Mouse (Mus musculus): ENCODE data around the gene Nr2f6. TPM values are rescaled to one million over a fixed set of nuclear protein-coding genes. Genes with fewer than 3 reads are reported as not detected.

Gene Nr2f6
- total RNA-seq, 2 experiments from 2014 or later = 42.6 to 46.2 TPM

DNA sequence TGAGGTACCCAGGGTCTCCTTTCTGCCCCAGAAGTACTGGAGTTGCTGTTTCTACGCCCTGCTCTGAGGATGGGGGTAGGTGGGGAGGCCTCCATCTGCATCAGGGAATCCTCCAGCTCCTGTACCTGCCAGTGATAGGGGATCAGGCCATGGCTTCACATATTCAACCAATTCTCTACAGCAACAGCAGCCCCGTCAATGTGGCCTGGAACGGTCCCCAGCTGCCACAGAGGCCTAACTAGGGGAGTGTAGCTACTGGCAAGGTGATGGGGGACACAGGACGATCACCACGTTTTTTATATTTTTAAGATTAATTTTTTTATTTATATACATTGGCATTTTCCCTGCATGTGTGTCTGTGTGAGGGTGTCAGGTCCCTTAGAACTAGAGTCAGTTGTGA is 10.6 kb upstream of the Nr2f6 start:
- DNase-seq (ENCODE audit: low spot score in 2 of 2) = no peak

DNA sequence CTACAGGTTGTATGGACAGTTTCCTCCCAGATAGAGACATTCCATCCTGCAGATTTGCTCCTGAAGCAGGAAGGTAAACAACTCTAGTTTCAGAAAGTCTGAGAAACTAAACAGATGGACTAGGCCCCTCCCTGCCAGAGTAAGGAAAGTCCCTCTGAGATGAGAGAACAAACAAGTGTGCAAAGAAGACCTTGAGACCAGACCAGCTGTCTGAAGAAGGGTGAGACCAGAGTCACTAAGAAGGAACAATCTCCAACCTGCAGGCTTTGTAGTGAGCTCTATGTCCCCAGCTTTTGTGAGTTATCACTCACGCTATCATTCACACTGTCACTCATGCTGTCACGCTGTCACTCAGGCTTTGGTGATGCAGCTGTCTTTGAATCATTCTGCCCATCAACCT is 9.9 kb upstream of the Nr2f6 start:
- no peak for DNase-seq (ENCODE audit: low spot score in 2 of 2)

DNA sequence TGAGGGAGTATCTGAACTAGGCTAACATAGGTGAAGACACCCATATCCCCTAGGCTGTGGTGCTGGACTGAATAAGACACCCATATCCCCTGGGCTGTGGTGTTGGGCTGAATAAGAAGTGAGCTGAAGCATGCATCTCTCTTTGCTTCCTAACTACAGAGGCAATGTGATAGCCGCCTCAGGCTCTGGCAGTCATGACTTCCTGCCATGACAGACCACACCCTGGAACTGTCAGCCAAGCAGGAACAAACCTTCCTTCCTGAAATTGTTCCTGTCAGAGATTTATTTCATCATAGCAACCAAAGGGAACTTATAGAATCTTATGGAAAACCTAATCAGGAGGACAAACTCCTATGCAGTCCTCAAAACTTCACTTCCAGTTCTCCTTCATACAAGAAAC is 6.5 kb upstream of the Nr2f6 start:
- DNase-seq (ENCODE audit: low spot score in 2 of 2) = no peak

DNA sequence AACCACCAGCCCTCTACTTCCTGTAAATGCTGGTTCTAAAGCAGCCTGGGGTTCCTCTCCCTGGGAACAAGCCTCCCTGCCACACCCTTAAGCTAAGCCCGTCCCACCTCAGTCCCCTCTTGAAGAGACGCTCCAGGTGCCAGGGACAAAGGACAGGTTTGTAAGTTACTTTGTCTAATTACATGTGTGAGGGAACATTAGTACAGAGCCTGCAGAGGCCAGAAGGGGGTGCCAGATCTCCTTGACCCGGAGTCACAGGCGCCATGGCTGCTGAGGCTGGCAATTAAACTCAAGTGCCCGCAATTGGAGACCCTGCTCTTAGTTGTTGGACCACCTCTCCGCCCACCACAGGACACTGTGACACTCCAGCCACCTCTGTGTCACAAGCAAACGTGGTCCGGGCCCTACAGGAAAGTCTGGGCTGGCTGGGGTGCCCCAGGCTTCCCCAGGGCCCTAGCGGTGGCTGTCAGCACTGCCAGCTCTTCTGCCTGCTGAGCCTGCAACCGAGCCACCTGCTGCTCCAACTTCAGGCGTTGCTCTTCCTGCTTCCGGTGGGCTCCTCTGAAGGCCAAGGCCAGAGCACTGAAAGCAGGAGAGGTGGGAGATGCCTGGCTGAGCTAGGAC is 3.6 kb upstream of the Nr2f6 start:
- no peak for DNase-seq (ENCODE audit: low spot score in 2 of 2)

DNA sequence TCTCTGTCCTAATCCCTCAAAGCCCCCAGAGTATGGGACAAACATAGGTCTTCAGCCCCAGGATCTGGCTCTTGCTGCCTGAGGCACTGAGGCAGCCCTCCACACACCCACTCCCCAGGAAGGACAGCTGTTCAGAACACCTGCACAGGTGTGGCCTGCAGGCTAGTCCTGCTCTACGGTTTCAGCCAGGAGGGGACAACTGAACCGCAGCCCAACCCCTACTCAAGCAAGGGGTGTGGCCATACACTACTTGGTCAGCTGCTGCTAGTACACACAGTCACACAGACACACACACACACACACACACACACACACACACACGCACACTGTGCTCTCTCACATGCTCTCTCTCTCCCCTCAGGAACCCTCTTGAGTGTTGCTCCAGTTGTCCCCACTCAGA is 2.1 kb upstream of the Nr2f6 start:
- no peak for DNase-seq (ENCODE audit: low spot score in 2 of 2)

DNA sequence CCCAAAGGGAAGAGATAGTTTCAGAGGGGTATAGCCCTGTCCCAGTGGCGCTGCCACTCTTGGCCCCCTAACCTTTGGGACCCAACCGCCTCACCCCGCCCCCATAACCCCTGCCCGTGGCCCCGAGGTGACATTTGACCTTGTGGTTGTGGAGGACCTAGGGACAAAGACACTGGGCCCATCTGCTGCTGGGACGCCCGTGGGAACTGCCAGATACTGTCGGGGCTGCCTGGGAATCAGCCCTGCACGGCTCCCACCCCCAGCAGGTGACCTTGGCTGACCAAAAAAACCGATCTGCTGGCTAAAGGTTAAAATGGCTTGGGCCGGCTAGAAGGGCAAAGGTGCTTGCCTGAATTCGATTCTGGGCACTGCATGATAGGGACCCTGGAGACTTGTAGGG is 1.6 kb upstream of the Nr2f6 start:
- no peak for DNase-seq (ENCODE audit: low spot score in 2 of 2)

DNA sequence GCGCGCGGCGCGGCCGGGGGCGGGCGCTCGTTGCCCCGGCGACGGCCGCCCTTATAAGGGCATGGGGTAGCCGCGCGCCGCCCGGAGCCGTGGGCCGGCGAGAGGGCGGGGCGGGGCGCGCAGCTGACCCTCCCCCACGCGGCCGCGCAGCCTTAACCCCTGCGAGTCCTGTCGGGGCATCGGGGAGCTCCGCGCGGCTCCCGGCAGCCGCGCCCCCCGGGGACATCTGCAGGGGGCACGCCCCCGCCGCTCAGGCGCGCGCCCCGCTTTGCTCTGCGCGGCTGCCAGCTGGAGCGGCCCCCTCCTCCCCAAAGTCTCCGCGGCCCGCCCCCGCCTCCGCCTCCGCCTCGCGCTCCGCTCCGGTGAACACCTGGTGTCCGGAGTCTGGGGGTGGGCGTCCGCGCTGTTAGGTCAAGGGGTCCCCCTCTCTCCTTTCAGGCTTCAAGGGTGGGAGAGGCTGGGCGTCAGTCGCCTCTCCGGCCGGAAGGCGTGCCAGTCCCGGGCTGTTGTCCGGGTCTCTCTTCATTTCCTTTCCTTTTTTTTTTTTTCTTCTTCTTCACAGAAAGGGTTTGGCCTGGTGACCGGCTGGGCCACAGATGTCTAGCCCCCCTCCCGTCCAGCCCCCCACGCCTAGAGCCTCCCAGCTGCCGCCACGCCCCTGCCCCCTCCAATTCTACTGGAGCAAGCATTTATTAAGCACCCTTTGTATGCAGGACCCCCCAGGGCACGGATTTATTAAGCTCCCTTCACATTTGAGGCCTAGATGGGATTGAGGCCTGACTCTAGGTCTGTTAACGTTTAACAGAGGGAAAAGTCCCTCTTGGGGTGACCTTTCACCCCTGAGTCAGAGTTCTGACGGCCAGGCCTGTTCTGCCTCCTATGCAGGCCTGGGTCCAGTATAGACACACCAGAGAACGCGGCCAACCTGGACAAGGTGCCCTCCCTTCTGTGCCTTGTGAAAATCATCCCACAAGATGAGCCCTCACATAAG is 506 bp upstream of the Nr2f6 start:
- DNase-seq (ENCODE audit: low spot score in 2 of 2) = peak; percentile 53 to 74

DNA sequence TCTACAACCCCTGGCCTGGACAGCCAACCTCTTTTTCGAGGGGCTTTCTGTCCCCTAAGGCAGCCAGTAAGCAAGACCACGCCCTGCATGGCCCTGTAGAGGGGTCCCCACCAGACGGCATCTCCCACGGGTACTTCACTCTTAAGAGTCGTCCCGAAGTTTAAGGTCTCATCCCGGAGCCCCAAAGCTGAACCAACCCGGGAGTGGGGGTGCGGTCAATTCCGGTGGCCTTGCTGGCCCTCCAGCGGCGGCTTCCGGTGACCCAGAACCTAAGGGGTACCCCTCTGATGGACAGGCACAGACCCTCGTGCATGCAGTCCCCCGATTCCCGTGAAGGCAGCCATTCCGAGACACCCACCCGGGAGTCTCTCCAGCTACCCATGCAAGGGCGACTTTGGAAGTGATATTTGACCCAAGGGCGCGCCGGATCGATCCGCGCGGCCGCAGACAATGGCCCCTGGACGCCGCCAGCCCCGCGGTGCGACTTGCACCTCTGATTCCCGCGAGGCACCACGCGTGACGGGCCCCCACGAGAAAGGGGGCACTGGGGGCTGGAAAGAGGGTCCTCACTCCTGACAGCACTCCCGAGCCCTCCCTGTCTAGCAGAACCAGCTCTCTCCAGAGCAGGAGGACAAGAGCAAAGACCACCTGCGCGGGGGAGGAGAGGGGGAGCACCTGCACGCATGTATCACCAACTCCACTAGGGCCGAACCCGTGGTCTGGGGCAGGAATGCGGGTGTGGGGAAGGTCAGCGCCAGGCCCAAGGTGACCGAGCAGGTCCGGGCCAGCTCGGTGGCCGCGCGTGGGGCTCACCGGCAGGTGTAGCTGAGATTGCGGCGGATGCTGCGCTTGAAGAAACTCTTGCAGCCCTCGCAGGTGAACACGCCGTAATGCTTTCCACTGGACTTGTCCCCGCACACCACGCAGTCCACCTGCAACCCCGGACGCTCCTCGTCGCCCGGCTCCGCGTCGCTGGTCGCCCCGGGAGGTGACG is 1.3 kb downstream of the Nr2f6 start:
- DNase-seq (ENCODE audit: low spot score in 2 of 2) = no peak

DNA sequence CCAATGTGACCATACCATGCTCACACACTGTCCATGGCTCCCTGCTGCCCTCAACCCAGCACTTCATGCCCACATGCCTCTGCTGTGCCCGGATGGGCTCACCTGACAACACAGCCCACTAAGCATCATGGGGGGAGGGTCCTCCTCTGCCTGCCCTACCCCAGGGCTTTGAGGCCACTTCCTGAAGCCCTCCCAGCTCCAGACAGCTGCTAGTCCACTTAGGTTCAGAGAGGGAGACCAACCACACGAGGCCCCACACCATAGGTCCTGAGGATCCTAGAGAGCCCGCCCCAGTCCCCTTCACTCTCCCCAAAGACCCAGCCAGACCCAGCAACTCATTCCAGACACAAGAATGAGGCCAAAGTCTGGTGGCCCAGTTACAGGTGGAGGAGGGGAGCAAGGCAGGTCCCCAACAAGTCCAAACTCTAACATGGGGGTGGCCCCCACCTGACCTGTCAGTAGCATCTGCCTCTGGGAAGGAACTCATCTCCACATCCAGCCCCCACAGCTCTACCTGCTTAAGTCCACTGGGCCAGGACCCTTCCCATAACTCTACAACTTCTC is 2.2 kb downstream of the Nr2f6 start:
- DNase-seq (ENCODE audit: low spot score in 2 of 2) = no peak

DNA sequence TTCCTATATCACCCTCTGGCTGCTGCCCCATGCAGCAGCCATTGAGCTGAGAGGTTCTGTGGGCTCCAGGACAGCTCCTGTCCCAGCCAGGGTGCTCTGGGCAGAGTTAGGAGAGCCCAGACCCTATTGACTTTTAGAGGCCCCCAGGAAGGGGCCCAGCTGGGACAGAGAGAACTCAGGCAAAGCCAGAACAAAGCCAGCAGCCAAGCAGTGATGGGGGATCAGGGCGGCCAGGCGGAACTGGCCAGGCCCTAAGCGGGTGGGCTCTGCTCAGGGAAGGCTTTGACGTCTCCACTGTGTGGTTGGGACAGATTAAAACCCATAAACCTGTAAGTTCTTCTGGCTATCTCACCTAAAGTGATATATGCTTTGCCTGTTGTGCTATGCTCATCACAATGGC is 2.8 kb downstream of the Nr2f6 start:
- no peak for DNase-seq (ENCODE audit: low spot score in 2 of 2)

DNA sequence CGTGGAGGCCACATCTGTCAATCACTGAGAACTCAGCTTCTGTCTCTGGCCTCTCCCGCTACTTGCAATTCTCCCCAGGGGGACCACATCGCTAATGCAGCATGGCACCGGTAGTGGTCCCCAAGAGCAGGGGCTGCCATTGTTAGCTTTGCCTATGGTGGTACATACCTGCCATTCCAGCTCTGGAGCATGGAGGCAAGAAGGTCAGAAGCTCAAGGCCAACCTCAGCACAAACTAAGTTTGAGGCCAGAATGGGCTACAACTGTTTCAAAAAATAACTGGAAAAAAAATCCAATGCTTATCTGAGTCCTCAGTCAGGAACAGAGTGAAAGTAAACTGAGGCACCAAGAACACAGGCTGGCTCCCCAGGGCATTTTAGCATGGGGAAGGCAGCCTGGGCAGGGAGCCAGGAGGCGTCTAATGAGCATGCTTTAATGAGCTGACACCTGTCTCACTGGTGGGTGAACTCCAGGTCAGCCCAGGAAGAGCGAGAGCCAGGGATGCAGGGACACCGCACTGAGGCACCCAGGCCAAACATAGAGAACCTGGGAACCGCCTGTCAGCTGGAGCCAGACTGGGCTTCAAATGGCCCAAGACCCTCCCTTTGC is 5.2 kb downstream of the Nr2f6 start:
- DNase-seq (ENCODE audit: low spot score in 2 of 2) = no peak

DNA sequence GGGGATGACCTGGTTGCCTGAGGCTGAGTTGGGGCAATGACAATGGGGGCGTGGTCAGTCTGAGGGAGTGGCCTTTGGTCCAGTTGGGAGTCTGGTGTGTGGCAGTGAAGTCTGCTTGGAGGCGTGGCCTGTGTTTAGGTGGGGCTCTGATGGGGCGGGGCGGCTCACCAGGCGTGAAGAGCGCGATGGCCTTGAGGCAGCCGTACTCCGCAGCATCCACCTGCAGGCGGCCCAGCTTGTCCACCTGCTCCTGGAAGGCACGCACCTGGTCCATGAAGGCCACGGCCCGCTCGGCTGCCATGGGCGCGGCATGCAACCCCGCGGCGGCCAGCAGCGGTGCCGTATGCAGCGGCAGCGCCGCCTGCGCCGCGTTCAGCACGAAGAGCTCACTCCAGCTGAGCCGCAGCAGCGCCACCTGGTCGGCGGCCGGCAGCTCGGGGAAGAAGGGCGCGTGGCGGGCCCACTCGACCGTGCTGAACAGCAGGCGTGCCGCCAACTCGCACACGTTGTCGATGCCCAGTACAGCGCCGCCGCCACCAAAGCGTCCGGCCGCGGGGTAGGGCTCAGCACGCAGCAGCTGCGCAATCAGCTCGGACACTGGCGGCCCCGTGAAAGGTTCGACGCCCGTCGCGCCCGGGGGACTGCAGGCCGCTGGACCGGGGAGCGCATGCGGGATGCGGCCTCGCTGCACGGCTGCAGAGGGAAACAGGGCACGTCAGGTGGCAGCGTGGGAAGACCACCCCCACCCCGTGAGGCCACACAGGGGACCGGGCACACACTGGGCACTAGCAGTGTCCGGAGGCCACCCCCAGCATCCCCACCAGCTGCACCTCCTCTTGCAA is 6.0 kb downstream of the Nr2f6 start:
- peak; percentile 65 to 80 for DNase-seq (ENCODE audit: low spot score in 2 of 2)

DNA sequence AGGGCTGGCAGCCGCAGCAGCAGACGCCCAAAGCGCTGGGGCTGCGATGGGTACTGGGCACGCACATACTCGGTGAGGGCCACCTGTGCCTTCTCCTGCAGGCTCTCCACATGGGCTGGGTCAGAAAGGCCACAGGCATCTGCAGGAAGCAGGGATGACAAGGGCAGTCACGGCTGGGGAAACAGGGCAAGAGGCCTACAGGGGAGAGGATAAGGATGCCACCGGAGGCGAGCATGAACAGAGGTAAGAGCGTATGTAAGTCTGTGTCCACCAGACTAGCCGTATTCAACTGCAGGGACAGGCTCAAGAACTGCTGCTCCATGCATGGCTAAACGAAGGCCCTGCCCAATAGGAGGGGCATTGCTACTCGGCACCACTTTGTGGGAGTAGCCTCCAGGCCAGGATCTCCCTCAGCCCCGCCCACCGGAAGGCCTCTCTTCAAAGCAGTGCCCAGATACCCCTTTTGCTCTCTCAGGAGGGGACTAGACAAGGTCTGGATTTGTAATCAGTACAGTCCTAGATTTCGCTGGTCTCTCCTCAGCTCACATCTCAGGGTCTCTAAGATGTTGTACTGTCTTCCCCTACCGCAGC is 7.0 kb downstream of the Nr2f6 start:
- DNase-seq (ENCODE audit: low spot score in 2 of 2) = no peak

DNA sequence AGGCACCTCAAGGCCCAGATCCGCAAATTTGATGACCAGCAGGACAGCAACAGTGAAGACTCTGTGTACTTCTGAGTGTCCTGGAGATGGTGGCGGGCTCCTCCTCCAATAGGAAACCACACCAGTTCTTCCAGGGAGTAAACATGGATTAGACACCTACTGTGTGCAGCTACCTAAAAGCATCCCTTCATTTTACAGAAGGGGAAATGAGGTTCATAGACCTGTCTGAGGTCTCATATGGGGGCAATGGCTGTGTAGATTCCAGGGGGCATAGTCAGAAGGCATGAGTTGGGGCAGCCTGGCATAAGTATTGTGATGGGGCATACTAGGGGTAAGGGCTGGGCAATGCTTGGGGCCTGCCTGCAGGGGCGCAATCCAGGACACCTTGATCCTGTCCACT is 8.8 kb downstream of the Nr2f6 start:
- DNase-seq (ENCODE audit: low spot score in 2 of 2) = no peak

DNA sequence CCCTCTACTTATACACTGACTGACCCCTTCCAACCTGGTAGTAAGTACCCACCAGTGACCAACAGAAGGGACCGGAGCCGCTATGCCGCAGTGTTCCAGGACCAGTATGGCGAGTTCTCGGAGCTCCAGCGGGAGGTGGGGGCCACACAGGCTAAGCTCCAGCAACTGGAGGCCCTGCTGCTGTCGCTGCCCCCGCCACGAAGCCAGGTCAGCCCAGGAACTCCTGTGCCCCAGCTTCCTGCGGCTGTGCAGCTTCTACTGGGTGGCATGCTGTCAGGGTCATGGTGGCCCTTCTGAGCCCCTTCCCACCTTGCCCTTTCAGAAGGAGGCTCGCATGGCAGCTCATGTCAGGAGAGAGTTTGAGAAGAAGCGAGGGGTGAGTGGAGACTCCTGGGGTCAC is 9.3 kb downstream of the Nr2f6 start:
- no peak for DNase-seq (ENCODE audit: low spot score in 2 of 2)

DNA sequence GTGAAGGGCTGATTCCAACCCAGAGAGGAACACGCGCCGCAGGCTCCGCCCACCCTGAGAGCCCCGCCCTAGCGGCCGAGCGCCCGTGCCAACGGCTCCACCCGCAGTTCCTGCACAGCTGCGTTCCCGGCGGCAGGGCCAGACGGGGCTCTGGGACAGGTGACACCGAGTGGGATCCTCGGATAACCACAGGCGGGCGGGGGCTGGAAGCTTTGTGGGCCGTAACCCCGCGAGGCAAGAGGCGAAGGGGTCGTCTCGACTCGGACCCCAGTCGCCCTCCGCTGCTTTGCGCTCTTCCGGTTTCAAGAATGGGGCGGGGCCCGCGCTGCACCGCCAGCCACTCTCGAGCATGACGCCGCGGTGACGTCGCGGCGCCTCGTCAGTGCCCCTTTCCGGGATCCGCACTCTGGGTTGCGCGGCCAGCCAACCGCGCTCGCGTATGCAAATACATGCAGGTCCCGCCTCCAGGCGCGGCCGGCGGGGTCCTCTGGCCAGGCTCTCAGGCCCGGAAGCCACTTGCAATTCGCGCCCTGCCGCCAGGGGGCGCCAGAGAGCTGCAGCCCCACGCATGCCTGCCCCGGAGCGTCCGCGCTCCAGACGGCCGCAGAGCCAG is 10.4 kb downstream of the Nr2f6 start, which contains the start of gene Ocel1:
Ocel1 (plus strand) TSS at position 63 of the 613 bp plus-strand sequence.
- DNase-seq (ENCODE audit: low spot score in 2 of 2) = peak; percentile 94 to 98

DNA sequence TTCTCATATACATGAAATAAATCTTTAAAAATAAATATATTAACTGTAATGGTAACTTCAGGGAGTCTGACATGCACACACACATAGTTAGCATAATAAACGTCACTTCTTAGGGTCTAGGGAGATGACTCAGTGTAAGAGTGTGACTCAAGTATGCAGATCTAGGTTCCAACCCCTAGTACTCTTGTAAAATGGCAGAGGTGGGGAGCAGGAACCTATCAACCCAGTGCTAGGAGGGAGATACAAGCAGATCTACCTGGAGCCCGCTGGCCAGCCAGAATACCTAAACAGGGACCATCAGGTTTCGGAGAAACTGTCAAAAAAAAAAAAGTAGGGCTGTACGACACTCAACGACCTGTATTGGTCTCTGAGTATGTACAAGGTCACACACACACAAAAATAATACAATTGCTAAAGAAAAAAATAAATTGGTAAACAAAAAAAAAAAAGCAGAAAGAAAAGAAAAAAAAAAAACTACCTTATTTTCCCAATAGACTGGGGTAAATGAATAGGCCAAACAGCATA is 11.0 kb downstream of the Nr2f6 start:
- DNase-seq (ENCODE audit: low spot score in 2 of 2) = no peak

DNA sequence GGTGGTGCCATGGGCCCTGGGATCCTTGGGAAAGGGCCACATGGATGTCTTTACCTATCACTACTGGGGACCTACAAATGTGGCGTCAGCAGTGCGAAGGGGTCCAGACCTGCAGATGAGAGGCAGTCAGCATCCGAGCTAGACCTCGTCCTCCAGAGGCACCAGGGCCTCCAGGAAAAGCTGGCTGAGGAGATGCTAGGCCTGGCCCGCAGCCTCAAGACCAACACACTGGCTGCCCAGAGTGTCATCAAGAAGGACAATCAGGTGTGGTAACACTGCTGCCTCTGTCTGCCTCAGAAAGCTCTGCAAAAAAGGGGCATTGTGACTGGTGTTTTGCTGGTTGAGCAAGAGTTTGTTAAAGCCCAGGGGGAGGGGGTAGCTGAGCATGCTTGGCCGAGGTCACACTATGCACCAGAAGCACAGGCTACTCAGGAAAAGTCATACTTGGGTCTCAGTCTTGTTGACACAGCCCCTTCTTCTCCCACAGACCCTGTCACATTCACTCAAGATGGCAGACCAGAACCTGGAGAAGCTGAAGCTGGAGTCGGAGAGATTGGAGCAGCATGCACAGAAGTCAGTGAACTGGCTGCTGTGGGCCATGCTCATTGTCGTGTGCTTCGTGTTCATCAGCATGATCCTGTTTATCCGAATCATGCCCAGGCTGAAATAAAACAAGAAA is 12.6 kb downstream of the Nr2f6 start:
- no peak for DNase-seq (ENCODE audit: low spot score in 2 of 2)

Data from left cerebral cortex, adult 18-20 months (tissue).